Mouse (Mus musculus) midbrain, embryonic 11.5 days (tissue): Measurements from ENCODE around the gene Olfm2. TPM values are rescaled to one million over a fixed set of nuclear protein-coding genes. Genes with fewer than 3 reads are reported as not detected.

Source experiments
- ATAC-seq: fragments of 200-750 bp; cut with Nextera tagmentation; 2 replicates; pipeline ENCODE4 v1.8.0; 2017; ENCODE audit warnings: moderate TSS enrichment, moderate library complexity; ENCODE audit not compliant: low FRiP score
- DNase-seq: peaks from one replicate; pipeline ENCODE4 v3.0.0; 2015; ENCODE audit warnings: low spot score; ENCODE audit errors: missing footprints
- H3K27ac ChIP-seq: fragments of 300-500 bp; sonication (generic); 2 replicates; pipeline ENCODE4 v1.5.1; 2014; ENCODE audit warnings: low read depth, low read length
- H3K27me3 ChIP-seq: fragments of 300-500 bp; sonication (generic); 2 replicates; pipeline ENCODE4 v1.6.1; 2014; ENCODE audit warnings: mild to moderate bottlenecking, low read length, moderate library complexity, mixed read lengths; ENCODE audit not compliant: control insufficient read depth, insufficient read depth
- H3K36me3 ChIP-seq: fragments of 300-500 bp; sonication (generic); 2 replicates; pipeline ENCODE4 v1.6.1; 2014; ENCODE audit warnings: mild to moderate bottlenecking, low read length, moderate library complexity, mixed read lengths; ENCODE audit not compliant: control insufficient read depth, insufficient read depth
- H3K4me1 ChIP-seq: fragments of 300-500 bp; sonication (generic); 2 replicates; pipeline ENCODE4 v1.6.1; 2014; ENCODE audit warnings: low read length; ENCODE audit not compliant: control insufficient read depth, insufficient read depth
- H3K4me2 ChIP-seq: fragments of 300-500 bp; sonication (generic); 2 replicates; pipeline ENCODE4 v1.6.1; 2014; ENCODE audit warnings: mild to moderate bottlenecking, moderate library complexity
- H3K4me3 ChIP-seq: fragments of 300-500 bp; sonication (generic); 2 replicates; pipeline ENCODE4 v1.5.1; 2014; ENCODE audit warnings: low read depth, low read length
- H3K9ac ChIP-seq: fragments of 300-500 bp; sonication (generic); 2 replicates; pipeline ENCODE4 v1.6.1; 2014; ENCODE audit warnings: low read length
- H3K9me3 ChIP-seq: fragments of 300-500 bp; sonication (generic); 2 replicates; pipeline ENCODE4 v1.6.1; 2016; ENCODE audit warnings: low read length; ENCODE audit not compliant: control insufficient read depth
- WGBS: fragments of 180-500 bp; shearing (Covaris S2); extraction: QIAGEN DNeasy Blood & Tissue Kit; methylation state at CpG from one replicate; pipeline ENCODE4 v1.1.7; 2014; 5-methylcytosine and 5-hydroxymethylcytosine counted together
- polyA plus RNA-seq: library from polyadenylated mRNA; unstranded; fragments of >200 nt; fragmentation: Nextera tagmentation; extraction: Ambion mirVana; gene quantifications from 2 replicates; pipeline ENCODE4 v1.2.1, GENCODE M21; 2014

The Olfm2 gene
- polyA plus RNA-seq, 1 experiment from 2014 or later, result 35.3 TPM

DNA sequence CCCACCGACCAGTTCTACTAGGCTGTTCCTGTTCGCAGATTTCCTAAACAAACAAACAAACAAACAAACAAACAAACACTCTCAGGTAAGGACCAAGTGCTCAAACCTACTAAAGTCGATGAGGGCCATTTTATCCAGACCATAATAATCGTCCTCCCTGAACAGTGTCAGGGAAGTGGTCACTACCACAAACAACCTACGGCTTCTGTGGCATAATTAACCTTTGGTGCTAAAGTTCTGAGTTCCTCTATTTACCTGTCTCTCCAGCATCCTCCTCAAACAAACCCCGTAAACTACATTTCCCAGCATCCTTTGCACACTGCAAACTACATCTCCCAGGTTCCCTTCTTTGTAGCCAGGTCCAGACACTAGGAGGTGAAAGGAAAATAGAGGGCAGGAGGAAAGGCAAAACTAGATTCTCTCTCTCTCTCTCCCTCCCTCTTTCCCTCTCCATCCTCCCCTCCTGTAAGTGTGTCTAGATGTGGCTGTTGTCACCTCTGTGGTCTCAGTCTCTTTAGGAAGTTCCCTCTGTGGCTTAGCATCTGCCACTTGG, 5.4 kb upstream of the Olfm2 start:
- Histone ChIP-seq H3K9me3 (no peaks in the 10 kb centered on the region), H3K27ac (no peak overlapping the region), H3K4me2 (no peak overlapping the region), H3K4me3 (no peak overlapping the region), H3K4me1 (peaks cover 14% of the 10 kb centered on the region), H3K9ac (no peak overlapping the region), H3K36me3 (no peaks in the 10 kb centered on the region), H3K27me3 (no peaks in the 10 kb centered on the region)
- DNase-seq (peak; percentile 93), ATAC-seq (peak; percentile 13; the same call in 1 of the 2 replicates)
- WGBS, result 58% methylated on average over 6 of the region's 6 CpGs

DNA sequence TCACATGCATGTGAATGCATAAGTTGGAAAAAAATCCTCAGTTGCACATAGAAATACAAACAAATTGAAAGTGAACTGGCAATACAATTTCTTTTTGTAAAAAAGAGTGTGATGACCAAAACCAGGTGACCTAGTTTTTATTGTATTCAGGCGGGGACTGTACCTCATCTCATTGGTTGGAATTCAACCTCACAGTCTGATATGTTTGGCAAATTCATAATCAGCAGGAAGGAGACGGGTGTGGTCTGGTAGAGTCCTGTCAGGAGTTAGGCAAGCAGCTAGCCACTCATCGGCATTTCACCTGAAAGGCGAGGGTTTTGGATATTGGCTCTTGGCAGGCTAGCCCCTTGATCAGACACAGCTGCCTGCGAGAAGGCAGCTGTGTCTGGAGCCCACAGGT, 3.1 kb upstream of the Olfm2 start:
- Histone ChIP-seq H3K4me3 (no peak overlapping the region), H3K4me1 (peaks cover 23% of the 10 kb centered on the region), H3K36me3 (no peaks in the 10 kb centered on the region), H3K9ac (no peak overlapping the region), H3K27me3 (peaks cover 19% of the 10 kb centered on the region), H3K27ac (no peak overlapping the region), H3K4me2 (no peak overlapping the region), H3K9me3 (no peaks in the 10 kb centered on the region)
- 82% methylated on average over 5 of the region's 5 CpGs for WGBS
- no peak for ATAC-seq
- DNase-seq, result no peak

DNA sequence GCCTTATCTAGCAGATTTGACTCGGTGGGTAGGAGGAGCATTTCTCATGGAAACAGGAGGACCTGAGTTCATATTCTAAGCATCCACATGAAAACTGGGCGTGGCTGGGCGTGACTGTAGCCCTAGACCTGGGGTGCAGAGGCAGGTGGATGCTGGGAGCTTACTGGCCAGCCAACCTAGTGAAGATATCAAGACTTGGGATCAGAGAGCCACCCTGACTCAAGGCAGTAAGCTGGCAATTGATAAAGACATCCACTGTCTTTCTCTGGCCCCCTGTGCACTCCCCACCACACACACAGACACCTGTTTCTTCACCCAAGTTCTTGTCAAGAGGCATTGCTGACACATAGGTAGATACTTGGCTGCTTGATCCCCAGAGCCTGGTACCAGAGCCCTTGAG, 2.4 kb upstream of the Olfm2 start:
- Histone ChIP-seq H3K9ac (no peak overlapping the region), H3K4me2 (no peak overlapping the region), H3K27me3 (peaks cover 23% of the 10 kb centered on the region), H3K27ac (no peak overlapping the region), H3K36me3 (no peaks in the 10 kb centered on the region), H3K9me3 (no peaks in the 10 kb centered on the region), H3K4me1 (peaks cover 23% of the 10 kb centered on the region), H3K4me3 (no peak overlapping the region)
- DNase-seq, result no peak
- no peak for ATAC-seq
- 89% methylated on average over 3 of the region's 3 CpGs for WGBS

DNA sequence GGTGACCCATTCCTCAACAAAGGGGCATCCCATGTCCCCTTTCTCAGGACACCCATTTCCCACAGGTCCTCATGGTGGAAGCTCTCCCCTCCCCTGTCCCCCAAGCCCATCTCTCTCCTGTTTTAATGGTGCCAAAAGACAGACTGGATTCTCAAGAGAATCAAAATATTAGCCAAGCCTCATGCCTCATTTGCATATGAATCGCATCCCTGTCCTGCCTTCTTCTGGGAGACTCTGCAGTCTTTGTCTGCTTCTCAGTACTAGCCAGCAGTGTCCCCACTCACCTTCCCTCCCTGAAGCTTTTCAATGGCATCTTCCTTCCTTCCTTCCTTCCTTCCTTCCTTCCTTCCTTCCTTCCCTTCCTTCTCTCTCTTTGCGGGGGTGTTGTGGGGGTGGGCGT, 1.5 kb upstream of the Olfm2 start:
- Histone ChIP-seq H3K36me3 (no peaks in the 10 kb centered on the region), H3K4me3 (no peak overlapping the region), H3K27ac (no peak overlapping the region; the same call in 1 of the 2 replicates), H3K9me3 (no peaks in the 10 kb centered on the region), H3K4me1 (peaks cover 23% of the 10 kb centered on the region), H3K4me2 (no peak overlapping the region), H3K27me3 (peaks cover 23% of the 10 kb centered on the region), H3K9ac (0 out of 2 replicates have a peak overlapping the region, but pooled peaks have one; percentile 25)
- 10% methylated on average over 3 of the region's 3 CpGs for WGBS
- no peak for ATAC-seq
- no peak for DNase-seq

DNA sequence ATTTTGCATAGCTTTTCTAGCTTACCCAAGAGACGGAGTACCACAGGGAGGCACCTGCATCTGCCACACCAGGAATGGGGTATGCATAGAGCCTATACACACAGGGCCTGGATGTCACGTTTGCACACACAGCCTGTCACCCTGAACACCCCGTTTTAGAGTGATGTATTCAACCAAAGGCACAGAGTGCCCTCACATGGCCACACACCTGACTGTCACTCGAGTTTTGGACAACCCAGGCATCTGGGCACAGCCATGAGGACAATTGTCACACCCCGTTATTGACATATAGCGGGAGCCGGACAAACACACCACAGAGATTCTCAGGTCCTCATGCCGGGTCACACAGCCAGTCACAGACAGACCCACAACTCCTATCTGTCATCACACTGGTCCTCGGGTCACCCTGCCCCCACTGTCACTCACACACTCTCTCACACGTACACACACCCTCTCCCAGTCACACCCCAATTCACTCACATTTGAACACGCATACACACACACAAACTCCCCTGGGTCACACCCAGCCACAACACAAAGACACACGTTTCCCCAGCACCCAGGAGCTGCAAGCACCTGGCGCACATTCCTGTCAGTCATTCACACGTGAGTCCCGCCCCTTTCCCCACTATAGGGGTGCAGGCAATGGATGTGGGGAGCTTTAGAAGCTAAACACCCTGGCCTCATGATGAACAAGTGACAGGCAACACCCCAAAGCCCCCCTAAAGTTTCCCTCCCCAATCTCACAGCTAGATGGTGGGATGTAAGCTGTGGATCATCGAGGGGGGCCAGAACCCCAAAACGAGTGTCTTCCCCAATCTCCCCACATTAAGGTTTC, 801 bp downstream of the Olfm2 start:
- Histone ChIP-seq H3K4me2 (peak overlapping the region; percentile 92), H3K27ac (no peak overlapping the region), H3K4me3 (peak overlapping the region; percentile 44), H3K9ac (peak overlapping the region; percentile 75), H3K27me3 (peaks cover 23% of the 10 kb centered on the region), H3K36me3 (no peaks in the 10 kb centered on the region), H3K4me1 (peaks cover 23% of the 10 kb centered on the region), H3K9me3 (no peaks in the 10 kb centered on the region)
- DNase-seq (no peak), ATAC-seq (peak; percentile 15; the same call in 1 of the 2 replicates)
- 9% methylated on average over 17 of the region's 17 CpGs for WGBS

DNA sequence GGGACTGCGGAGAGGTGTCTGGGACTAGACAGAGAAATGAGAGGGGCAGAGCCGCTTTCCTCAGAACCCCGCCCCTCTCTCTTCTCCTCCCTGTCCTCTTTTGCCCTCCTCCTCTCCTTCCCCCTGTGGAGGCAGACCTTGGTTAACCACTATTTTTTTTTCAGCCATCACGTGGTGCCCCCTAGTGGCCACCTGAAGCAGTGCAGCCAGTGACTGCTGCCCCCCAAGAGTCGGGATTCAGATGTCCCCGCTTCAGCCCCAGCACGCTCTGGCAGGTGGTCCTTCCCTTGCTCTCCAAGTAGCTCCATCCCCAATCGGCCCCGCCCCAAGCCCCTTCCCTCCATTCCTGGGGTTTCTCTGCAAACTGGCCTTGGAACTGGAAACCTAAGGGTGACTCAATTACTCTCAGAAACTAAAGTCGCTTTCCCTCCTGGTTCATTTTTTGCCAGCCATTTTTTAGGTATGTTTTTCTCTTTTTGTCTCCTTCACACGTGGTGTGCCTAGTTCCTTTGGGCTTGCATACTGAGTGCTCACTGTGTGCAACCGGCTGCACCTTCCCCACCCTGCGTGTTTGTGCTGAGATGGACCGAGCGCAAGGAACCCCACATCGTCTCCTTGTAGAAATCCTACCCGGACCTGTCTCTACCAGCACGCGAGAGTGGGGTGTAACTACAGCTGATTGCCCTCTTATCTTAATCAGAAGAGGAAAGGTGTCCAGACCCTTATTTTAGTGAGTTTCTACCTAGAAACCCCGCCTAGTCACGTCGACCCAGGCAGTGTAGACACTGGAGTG, 2.0 kb downstream of the Olfm2 start:
- Histone ChIP-seq H3K4me3 (no peak overlapping the region), H3K36me3 (no peaks in the 10 kb centered on the region), H3K9ac (no peak overlapping the region), H3K27me3 (peaks cover 23% of the 10 kb centered on the region), H3K27ac (no peak overlapping the region), H3K4me2 (no peak overlapping the region), H3K9me3 (no peaks in the 10 kb centered on the region), H3K4me1 (peaks cover 23% of the 10 kb centered on the region)
- 8% methylated on average over 22 of the region's 22 CpGs for WGBS
- no peak for DNase-seq
- ATAC-seq, result no peak

DNA sequence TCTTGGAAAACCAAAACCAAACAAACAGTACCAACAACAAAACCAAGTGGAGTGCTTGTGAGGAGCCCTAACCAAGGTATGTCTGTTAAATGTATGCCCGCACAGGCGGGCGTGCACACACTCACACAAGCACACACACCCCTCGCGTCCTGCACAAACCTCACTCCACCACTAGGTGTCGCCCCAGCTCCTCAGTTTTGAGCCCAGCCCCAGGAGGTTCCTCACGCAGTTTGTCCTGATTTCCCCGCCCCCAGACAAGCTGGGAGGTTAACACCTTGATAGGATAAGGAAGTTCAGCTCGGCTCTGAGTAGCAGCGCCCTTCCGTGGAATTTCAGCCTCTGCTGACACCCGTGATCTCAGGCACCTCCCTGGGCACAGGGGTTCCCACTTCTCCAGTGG, 5.7 kb downstream of the Olfm2 start:
- Histone ChIP-seq H3K4me3 (no peak overlapping the region), H3K4me2 (no peak overlapping the region), H3K9ac (no peak overlapping the region), H3K27me3 (peaks cover 16% of the 10 kb centered on the region), H3K36me3 (no peaks in the 10 kb centered on the region), H3K9me3 (no peaks in the 10 kb centered on the region), H3K27ac (no peak overlapping the region), H3K4me1 (no peaks in the 10 kb centered on the region)
- peak; percentile 66 for ATAC-seq
- WGBS, result 5% methylated on average over 12 of the region's 12 CpGs
- peak; percentile 99 for DNase-seq

DNA sequence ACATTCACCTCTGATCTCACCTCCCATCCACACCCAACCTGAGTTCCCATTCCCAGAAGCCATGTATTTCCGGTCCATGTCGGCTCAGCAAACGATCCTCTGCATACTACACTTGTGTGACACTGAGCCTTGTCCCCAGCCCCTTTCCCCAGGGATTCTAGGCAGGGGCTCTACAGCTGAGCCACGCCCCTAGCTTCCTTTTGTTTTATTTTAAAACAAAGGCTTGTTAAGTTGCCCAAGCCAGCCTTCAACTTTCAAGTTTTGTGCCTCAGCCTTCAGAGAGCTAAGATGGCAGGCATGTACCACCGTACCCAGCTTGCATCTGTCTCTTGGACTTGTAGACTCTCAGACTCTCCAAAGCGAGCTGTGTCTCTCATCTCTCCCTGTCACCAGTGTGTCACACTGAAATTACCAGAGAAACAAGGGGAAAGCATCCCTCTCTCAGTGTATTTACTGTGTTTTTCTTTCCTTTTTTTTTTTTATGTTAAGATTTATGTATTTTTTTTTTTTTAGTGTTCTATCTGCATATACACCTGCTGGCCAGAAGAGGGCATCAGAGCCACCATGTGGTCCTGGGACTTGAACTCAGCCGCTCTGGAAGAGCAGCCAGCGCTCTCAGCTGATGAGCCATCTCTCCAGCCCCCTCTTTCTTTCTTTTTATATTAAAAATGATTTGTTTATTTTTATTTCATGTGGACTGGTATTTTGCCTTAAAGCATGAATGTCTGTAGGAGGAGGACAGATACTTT, 7.7 kb downstream of the Olfm2 start:
- ATAC-seq (no peak), DNase-seq (no peak)
- no peaks in the 10 kb centered on the region for H3K27me3 ChIP-seq
- H3K27ac ChIP-seq, result no peak overlapping the region
- no peak overlapping the region for H3K4me3 ChIP-seq
- H3K36me3 ChIP-seq, result no peaks in the 10 kb centered on the region
- no peaks in the 10 kb centered on the region for H3K9me3 ChIP-seq
- H3K9ac ChIP-seq, result no peak overlapping the region
- H3K4me1 ChIP-seq, result no peaks in the 10 kb centered on the region
- WGBS, result 46% methylated on average over 8 of the region's 8 CpGs
- no peak overlapping the region for H3K4me2 ChIP-seq
